Mouse (Mus musculus): ENCODE data around the gene Rps24.
"Not testable (repeated sequence)": the region's sequence is repeated elsewhere in the genome, so short reads cannot be mapped to it uniquely, and the experiment has no call there.

Rps24 gene

GRCm38 (mm10) chr14:24486773-24487227 is at the start of gene Rps24, which contains the start of gene Polr3a:
Gene Rps24 (plus strand): TSS chr14:24487125.
Gene Polr3a (minus strand): TSS chr14:24487058.
- peak; percentile 86 to 94 for DNase-seq

- DNase-seq = not testable (repeated sequence)
Measured at GRCm38 (mm10) chr14:24443529-24443928, 43.4 kb upstream of the Rps24 start.

GRCm38 (mm10) chr14:24458191-24458590 is 28.7 kb upstream of the Rps24 start:
- DNase-seq = no peak

- DNase-seq = no peak
Measured at GRCm38 (mm10) chr14:24468806-24469205, 18.1 kb upstream of the Rps24 start.

GRCm38 (mm10) chr14:24486241-24486767 is 621 bp upstream of the Rps24 start:
- DNase-seq = no peak

- not testable (repeated sequence) for DNase-seq
Measured at GRCm38 (mm10) chr14:24489772-24490171, 2.8 kb downstream of the Rps24 start.

- peak; percentile 98 for DNase-seq
Measured at GRCm38 (mm10) chr14:24490468-24491265, 3.7 kb downstream of the Rps24 start.

GRCm38 (mm10) chr14:24491266-24491981 is 4.5 kb downstream of the Rps24 start:
- DNase-seq = no peak

- DNase-seq = no peak
Measured at GRCm38 (mm10) chr14:24493256-24493655, 6.3 kb downstream of the Rps24 start.

GRCm38 (mm10) chr14:24496507-24496906 is 9.6 kb downstream of the Rps24 start:
- DNase-seq = no peak

GRCm38 (mm10) chr14:24497443-24497842 is 10.5 kb downstream of the Rps24 start:
- no peak for DNase-seq

GRCm38 (mm10) chr14:24498561-24499255 is 11.8 kb downstream of the Rps24 start:
- DNase-seq = peak; percentile 29 to 32

GRCm38 (mm10) chr14:24499478-24499877 is 12.6 kb downstream of the Rps24 start:
- no peak for DNase-seq

- DNase-seq = peak; percentile 89
Measured at GRCm38 (mm10) chr14:24500091-24500844, 13.3 kb downstream of the Rps24 start.

GRCm38 (mm10) chr14:24500845-24501186 is 13.9 kb downstream of the Rps24 start:
- no peak for DNase-seq

- DNase-seq = peak in 1 of 2 experiments; percentile 32
Measured at GRCm38 (mm10) chr14:24501256-24501655, 14.3 kb downstream of the Rps24 start.

GRCm38 (mm10) chr14:24507452-24508069 is 20.6 kb downstream of the Rps24 start:
- DNase-seq = no peak

- peak; percentile 37 to 45 for DNase-seq
Measured at GRCm38 (mm10) chr14:24508070-24508773, 21.3 kb downstream of the Rps24 start.

GRCm38 (mm10) chr14:24509557-24509956 is 22.6 kb downstream of the Rps24 start:
- DNase-seq = no peak

GRCm38 (mm10) chr14:24510218-24510617 is 23.3 kb downstream of the Rps24 start:
- no peak for DNase-seq

GRCm38 (mm10) chr14:24510679-24511078 is 23.8 kb downstream of the Rps24 start:
- DNase-seq = no peak
